Mouse (Mus musculus): ENCODE results near the gene Slc2a13.

Gene Slc2a13

GRCm38 (mm10) chr15:91260578-91260977, 312.5 kb downstream of the Slc2a13 start:
- no peak for DNase-seq

GRCm38 (mm10) chr15:91257140-91257539, 315.9 kb downstream of the Slc2a13 start:
- peak; percentile 39 to 63 for DNase-seq

GRCm38 (mm10) chr15:91255308-91255707, 317.8 kb downstream of the Slc2a13 start:
- no peak for DNase-seq

- DNase-seq: no peak
Measured at GRCm38 (mm10) chr15:91252956-91253355, 320.1 kb downstream of the Slc2a13 start.

GRCm38 (mm10) chr15:91251544-91252408, 321.3 kb downstream of the Slc2a13 start:
- no peak for DNase-seq

GRCm38 (mm10) chr15:91250815-91251214, 322.2 kb downstream of the Slc2a13 start:
- DNase-seq: peak; percentile 34 to 37

- DNase-seq: no peak
Measured at GRCm38 (mm10) chr15:91240683-91241335, 332.3 kb downstream of the Slc2a13 start.

GRCm38 (mm10) chr15:91237294-91237693, 335.8 kb downstream of the Slc2a13 start:
- no peak for DNase-seq
